Mouse (Mus musculus): Measurements from ENCODE around the gene Kif11. TPM values are rescaled to one million over a fixed set of nuclear protein-coding genes. Genes with fewer than 3 reads are reported as not detected.
A peak's percentile ranks its signal among the peaks of the same experiment; 100 is the strongest.

Kif11 gene
- polyA plus RNA-seq, 1 experiment from 2014 or later, result 54.2 TPM

- no peak for ATAC-seq (ENCODE audit: low FRiP score)
- H3K36me3 ChIP-seq, result peaks cover 35% of the 10 kb centered on the region
- H3K4me1 ChIP-seq, result no peaks in the 10 kb centered on the region
- H3K9ac ChIP-seq, result no peak overlapping the region
- 95% methylated on average over 3 of the region's 3 CpGs for WGBS
- no peaks in the 10 kb centered on the region for H3K27me3 ChIP-seq
- no peak overlapping the region for H3K27ac ChIP-seq
- no peak overlapping the region for H3K4me3 ChIP-seq
- H3K9me3 ChIP-seq (replicated peaks), result no peaks in the 10 kb centered on the region
- H3K4me2 ChIP-seq (replicated peaks), result no peak overlapping the region
Measured at GRCm38 (mm10) chr19:37391869-37392268, 15.7 kb downstream of the Kif11 start.

GRCm38 (mm10) chr19:37396279-37396678 lies 20.1 kb downstream of the Kif11 start:
- 97% methylated on average over 3 of the region's 3 CpGs for WGBS
- Histone ChIP-seq H3K36me3 (peaks cover 42% of the 10 kb centered on the region), H3K9ac (no peak overlapping the region), H3K4me3 (no peak overlapping the region), H3K4me2 (replicated peaks) (no peak overlapping the region), H3K4me1 (no peaks in the 10 kb centered on the region), H3K9me3 (replicated peaks) (no peaks in the 10 kb centered on the region), H3K27ac (no peak overlapping the region), H3K27me3 (no peaks in the 10 kb centered on the region)
- ATAC-seq (ENCODE audit: low FRiP score), result no peak

- Histone ChIP-seq H3K4me2 (replicated peaks) (no peak overlapping the region), H3K36me3 (peaks cover 51% of the 10 kb centered on the region), H3K4me3 (no peak overlapping the region), H3K4me1 (no peaks in the 10 kb centered on the region), H3K27me3 (no peaks in the 10 kb centered on the region), H3K27ac (no peak overlapping the region), H3K9me3 (replicated peaks) (no peaks in the 10 kb centered on the region), H3K9ac (no peak overlapping the region)
- WGBS, result 75% methylated on average over 6 of the region's 6 CpGs
- ATAC-seq (ENCODE audit: low FRiP score), result no peak
Measured at GRCm38 (mm10) chr19:37400936-37401335, 24.7 kb downstream of the Kif11 start.

- Histone ChIP-seq H3K36me3 (peaks cover 37% of the 10 kb centered on the region), H3K4me1 (no peaks in the 10 kb centered on the region), H3K27me3 (no peaks in the 10 kb centered on the region), H3K4me2 (replicated peaks) (no peak overlapping the region), H3K4me3 (no peak overlapping the region), H3K27ac (no peak overlapping the region), H3K9me3 (replicated peaks) (no peaks in the 10 kb centered on the region), H3K9ac (no peak overlapping the region)
- no peak for ATAC-seq (ENCODE audit: low FRiP score)
- WGBS, result 89% methylated on average over 4 of the region's 4 CpGs
Measured at GRCm38 (mm10) chr19:37418294-37418693, 42.1 kb downstream of the Kif11 start.

- no peak overlapping the region for H3K4me2 ChIP-seq (replicated peaks)
- no peak overlapping the region for H3K27ac ChIP-seq
- no peak for ATAC-seq (ENCODE audit: low FRiP score)
- peaks cover 32% of the 10 kb centered on the region for H3K36me3 ChIP-seq
- WGBS, result 53% methylated on average over 3 of the region's 3 CpGs
- no peak overlapping the region for H3K4me3 ChIP-seq
- H3K27me3 ChIP-seq, result no peaks in the 10 kb centered on the region
- H3K9me3 ChIP-seq (replicated peaks), result no peaks in the 10 kb centered on the region
- H3K4me1 ChIP-seq, result no peaks in the 10 kb centered on the region
- no peak overlapping the region for H3K9ac ChIP-seq
Measured at GRCm38 (mm10) chr19:37419613-37420012, 43.4 kb downstream of the Kif11 start.

- WGBS, result 83% methylated on average over 5 of the region's 5 CpGs
- Histone ChIP-seq H3K4me2 (replicated peaks) (no peak overlapping the region), H3K4me3 (no peak overlapping the region), H3K27ac (no peak overlapping the region), H3K27me3 (peaks cover 32% of the 10 kb centered on the region), H3K9ac (no peak overlapping the region), H3K9me3 (replicated peaks) (no peaks in the 10 kb centered on the region), H3K4me1 (no peaks in the 10 kb centered on the region), H3K36me3 (no peaks in the 10 kb centered on the region)
- no peak for ATAC-seq (ENCODE audit: low FRiP score)
Measured at GRCm38 (mm10) chr19:37428589-37428988, 52.4 kb downstream of the Kif11 start.

GRCm38 (mm10) chr19:37431139-37431756 lies 55.0 kb downstream of the Kif11 start:
- no peak overlapping the region for H3K4me2 ChIP-seq (replicated peaks)
- peaks cover 17% of the 10 kb centered on the region for H3K4me1 ChIP-seq
- no peak for ATAC-seq (ENCODE audit: low FRiP score)
- H3K9ac ChIP-seq, result no peak overlapping the region
- no peak overlapping the region for H3K4me3 ChIP-seq
- 94% methylated on average over 11 of the region's 11 CpGs for WGBS
- peaks cover 59% of the 10 kb centered on the region for H3K27me3 ChIP-seq
- no peak overlapping the region for H3K27ac ChIP-seq
- H3K36me3 ChIP-seq, result no peaks in the 10 kb centered on the region
- H3K9me3 ChIP-seq (replicated peaks), result no peaks in the 10 kb centered on the region

GRCm38 (mm10) chr19:37432868-37433570 lies 56.8 kb downstream of the Kif11 start:
- Histone ChIP-seq H3K4me1 (peaks cover 17% of the 10 kb centered on the region), H3K9me3 (replicated peaks) (no peaks in the 10 kb centered on the region), H3K4me3 (no peak overlapping the region), H3K9ac (no peak overlapping the region), H3K27me3 (peaks cover 75% of the 10 kb centered on the region), H3K27ac (no peak overlapping the region), H3K36me3 (no peaks in the 10 kb centered on the region), H3K4me2 (replicated peaks) (no peak overlapping the region)
- WGBS, result 19% methylated on average over 16 of the region's 16 CpGs
- no peak for ATAC-seq (ENCODE audit: low FRiP score)

- Histone ChIP-seq H3K9ac (no peak overlapping the region), H3K27me3 (peaks cover 80% of the 10 kb centered on the region), H3K36me3 (no peaks in the 10 kb centered on the region), H3K9me3 (replicated peaks) (no peaks in the 10 kb centered on the region), H3K4me3 (peak overlapping the region; percentile 44), H3K27ac (no peak overlapping the region), H3K4me2 (replicated peaks) (peak overlapping the region; percentile 57), H3K4me1 (peaks cover 17% of the 10 kb centered on the region)
- peak; percentile 15; the same call in 1 of the 2 replicates for ATAC-seq (ENCODE audit: low FRiP score)
- WGBS, result under 1% methylated on average over 14 of the region's 14 CpGs
Measured at GRCm38 (mm10) chr19:37433895-37434262, 57.7 kb downstream of the Kif11 start.

- peak; percentile 58 for ATAC-seq (ENCODE audit: low FRiP score)
- under 1% methylated on average over 70 of the region's 79 CpGs for whole genome bisulfite sequencing
Measured at GRCm38 (mm10) chr19:37434263-37434951, 58.2 kb downstream of the Kif11 start, which contains the start of gene Hhex. Gene Hhex, plus strand, starts transcription at chr19:37434810.

GRCm38 (mm10) chr19:37435041-37435852 lies 59.0 kb downstream of the Kif11 start:
- H3K9ac ChIP-seq, result peak overlapping the region; percentile 35
- H3K4me2 ChIP-seq (replicated peaks), result peak overlapping the region; percentile 57
- H3K36me3 ChIP-seq, result no peaks in the 10 kb centered on the region
- H3K4me3 ChIP-seq, result peak overlapping the region; percentile 44
- 1% methylated on average over 77 of the region's 77 CpGs for WGBS
- H3K4me1 ChIP-seq, result peaks cover 17% of the 10 kb centered on the region
- H3K27ac ChIP-seq, result no peak overlapping the region
- no peaks in the 10 kb centered on the region for H3K9me3 ChIP-seq (replicated peaks)
- peaks cover 92% of the 10 kb centered on the region for H3K27me3 ChIP-seq
- ATAC-seq (ENCODE audit: low FRiP score), result peak; percentile 47

More at GRCm38 (mm10) chr19:37434263-37434951, 58.2 kb downstream of the Kif11 start, which contains the start of gene Hhex:
- Histone ChIP-seq H3K27ac (no peak within 1 kb of the TSS), H3K27me3 (peaks cover 85% of the 10 kb centered on the region), H3K4me3 (peak within 1 kb of the TSS; percentile 44), H3K9me3 (replicated peaks) (no peaks in the 10 kb centered on the region), H3K36me3 (no peaks in the 10 kb centered on the region), H3K4me1 (peaks cover 17% of the 10 kb centered on the region), H3K9ac (peak within 1 kb of the TSS; percentile 35), H3K4me2 (replicated peaks) (peak within 1 kb of the TSS; percentile 57)

GRCm38 (mm10) chr19:37435853-37436174 lies 59.6 kb downstream of the Kif11 start:
- no peak for ATAC-seq (ENCODE audit: low FRiP score)
- Histone ChIP-seq H3K9ac (no peak overlapping the region), H3K9me3 (replicated peaks) (no peaks in the 10 kb centered on the region), H3K27ac (no peak overlapping the region), H3K4me1 (peaks cover 17% of the 10 kb centered on the region), H3K4me3 (no peak overlapping the region), H3K27me3 (peaks cover 91% of the 10 kb centered on the region), H3K4me2 (replicated peaks) (no peak overlapping the region), H3K36me3 (no peaks in the 10 kb centered on the region)
- WGBS, result 5% methylated on average over 10 of the region's 10 CpGs

Measured in hindbrain, embryonic 12.5 days (tissue).